Mouse (Mus musculus) bone marrow macrophage, adult 2 months (primary cell): Measurements from ENCODE around the gene Haghl. TPM values are rescaled to one million over a fixed set of nuclear protein-coding genes. Genes with fewer than 3 reads are reported as not detected.

ENCODE experiments used
- H3K27ac ChIP-seq: 2 replicates; pipeline ENCODE4 v1.5.1; 2012; ENCODE audit warnings: low read depth, low read length; ENCODE audit not compliant: insufficient read depth
- H3K4me1 ChIP-seq: 2 replicates; pipeline ENCODE4 v1.6.1; 2012; ENCODE audit warnings: low read length; ENCODE audit not compliant: control insufficient read depth, insufficient read depth
- H3K4me3 ChIP-seq: 2 replicates; pipeline ENCODE4 v1.5.1; 2012; ENCODE audit warnings: mild to moderate bottlenecking, low read length, moderate library complexity; ENCODE audit not compliant: insufficient read depth
- CTCF ChIP-seq: IDR thresholded peaks from 2 replicates; pipeline ENCODE4 v1.5.1; 2012; ENCODE audit warnings: low read depth, mild to moderate bottlenecking, low read length, moderate library complexity
- POLR2A ChIP-seq: IDR thresholded peaks from 2 replicates; pipeline ENCODE4 v1.6.1; 2012; ENCODE audit warnings: mild to moderate bottlenecking, low read depth, low read length, borderline replicate concordance
- polyA plus RNA-seq: library from polyadenylated mRNA; stranded (reverse); fragments of >200 nt; gene quantifications from 2 replicates; pipeline ENCODE4 v1.2.4, GENCODE M21; 2012; ENCODE audit not compliant: missing spikeins, insufficient read depth, insufficient read length

Gene Haghl
- polyA plus RNA-seq, 1 experiment, result 31.0 TPM

DNA sequence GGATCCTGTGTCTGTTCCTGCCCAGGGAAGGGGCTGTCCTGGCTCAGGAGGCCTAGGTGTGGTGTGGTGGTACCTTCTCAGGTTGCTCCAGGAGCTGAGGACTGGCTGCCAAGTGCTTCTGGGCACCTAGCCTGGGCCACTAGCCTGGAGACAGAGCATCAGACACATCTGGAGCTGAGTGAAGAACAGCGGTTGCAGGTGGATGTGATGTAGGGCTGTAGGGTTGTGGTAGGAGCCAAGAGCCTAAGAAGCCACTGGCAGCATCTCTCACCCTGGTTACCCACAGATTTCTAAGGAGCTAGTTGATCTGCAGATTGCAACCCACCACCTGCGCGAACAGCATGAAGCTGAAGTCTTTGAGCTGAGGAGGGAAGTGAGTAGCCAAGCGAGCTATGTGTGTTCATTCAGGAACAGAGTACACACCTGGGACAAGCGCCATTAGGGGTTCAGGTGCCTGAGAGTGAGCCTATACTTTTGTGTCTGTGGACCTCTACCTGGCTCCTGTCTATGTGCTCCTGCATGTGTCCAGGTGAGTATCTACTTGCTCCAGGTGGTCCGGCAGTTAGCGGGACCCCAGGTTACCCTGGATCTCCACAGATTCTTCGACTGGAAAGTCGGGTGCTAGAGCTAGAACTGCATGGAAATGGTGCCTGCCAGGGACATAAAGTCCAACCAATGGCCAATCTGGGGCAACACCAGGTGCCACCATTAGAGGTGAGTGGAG lies 1.5 kb upstream of the Haghl start:
- Histone ChIP-seq H3K4me3 (no peak overlapping the region), H3K4me1 (peaks cover 15% of the 10 kb centered on the region), H3K27ac (no peak overlapping the region)
- no peak for TF ChIP-seq POLR2A
- TF ChIP-seq CTCF, result no peak

- Histone ChIP-seq H3K4me1 (peaks cover 13% of the 10 kb centered on the region), H3K27ac (no peak within 1 kb of the TSS), H3K4me3 (peak within 1 kb of the TSS; percentile 68)
- TF ChIP-seq CTCF, result no peak
- no peak for TF ChIP-seq POLR2A
Observed at GRCm38 (mm10) chr17:25786280-25786679, 807 bp upstream of the Haghl start, which contains the start of gene Ccdc78. TSS of gene Ccdc78 (plus strand) at chr17:25786580.

GRCm38 (mm10) chr17:25783861-25784574 lies 1.5 kb downstream of the Haghl start:
- H3K27ac ChIP-seq, result no peak overlapping the region
- H3K4me3 ChIP-seq, result peak overlapping the region; percentile 68
- TF ChIP-seq POLR2A, result no peak
- no peak for TF ChIP-seq CTCF
- peaks cover 8% of the 10 kb centered on the region for H3K4me1 ChIP-seq

- no peak for TF ChIP-seq POLR2A
- no peak for TF ChIP-seq CTCF
- no peak overlapping the region for H3K27ac ChIP-seq
- H3K4me3 ChIP-seq, result no peak overlapping the region
- H3K4me1 ChIP-seq, result peaks cover 8% of the 10 kb centered on the region
Observed at GRCm38 (mm10) chr17:25783086-25783485, 2.4 kb downstream of the Haghl start.

DNA sequence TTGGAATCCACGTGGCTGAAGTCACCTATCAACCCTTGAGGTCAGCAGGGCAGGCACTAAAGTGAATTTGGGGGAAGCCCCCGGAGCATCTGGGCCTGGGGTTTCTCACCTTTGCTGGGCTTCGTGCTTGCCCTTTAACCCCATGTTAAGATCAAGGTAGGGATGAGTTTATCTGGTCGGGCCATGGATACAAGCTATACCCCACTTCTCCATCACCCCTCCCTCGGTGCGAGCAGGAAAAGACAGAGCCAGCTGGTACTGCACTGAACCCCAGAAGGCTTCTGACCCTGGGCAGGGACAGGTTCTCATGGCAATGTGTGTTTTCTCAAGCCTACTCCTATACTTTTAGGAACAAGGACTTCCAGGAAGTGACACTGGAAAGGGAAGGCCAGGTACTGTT lies 4.1 kb downstream of the Haghl start:
- TF ChIP-seq POLR2A, result no peak
- TF ChIP-seq CTCF, result no peak
- Histone ChIP-seq H3K4me1 (peaks cover 8% of the 10 kb centered on the region), H3K27ac (no peak overlapping the region), H3K4me3 (no peak overlapping the region)

- no peak overlapping the region for H3K4me3 ChIP-seq
- H3K4me1 ChIP-seq, result peaks cover 2% of the 10 kb centered on the region; the same call in 1 of the 2 replicates
- TF ChIP-seq POLR2A, result no peak
- TF ChIP-seq CTCF, result no peak
- no peak overlapping the region for H3K27ac ChIP-seq
Observed at GRCm38 (mm10) chr17:25777948-25778347, 7.5 kb downstream of the Haghl start.

DNA sequence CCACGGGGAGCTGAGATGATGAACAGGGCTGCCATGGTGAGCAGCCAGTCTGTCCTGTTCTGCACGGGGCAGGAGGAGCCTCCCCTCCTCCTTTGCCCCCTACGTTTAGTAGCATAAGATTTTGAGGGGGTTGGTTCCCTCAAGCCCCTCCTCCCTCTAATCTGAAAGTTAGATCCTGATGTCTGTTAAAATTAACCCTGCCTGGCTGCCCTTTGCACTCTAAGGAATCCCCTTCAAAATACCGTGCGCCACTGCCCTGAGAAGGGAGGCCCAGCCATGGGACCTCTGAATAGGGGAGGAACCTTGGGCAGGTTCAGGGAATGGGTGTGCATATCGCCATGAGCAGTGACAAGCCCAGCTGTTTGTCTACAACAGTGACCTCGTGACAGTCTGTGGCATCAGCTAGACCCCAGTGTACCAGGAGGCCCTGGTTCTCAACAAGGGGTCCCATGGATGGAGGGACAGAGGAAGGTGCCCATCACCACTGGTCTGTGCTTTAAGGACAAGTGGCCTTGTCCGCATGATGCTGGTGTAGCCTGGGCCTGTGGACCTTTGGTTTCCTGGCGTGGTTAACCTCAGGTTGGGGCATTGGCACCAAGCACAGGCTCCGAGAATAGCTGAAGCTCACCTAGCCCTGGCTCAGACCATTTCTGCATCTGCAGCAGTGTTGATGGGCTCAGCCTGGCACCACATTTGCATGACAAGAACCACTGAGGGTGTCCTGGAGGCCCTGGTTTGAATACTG lies 10.0 kb downstream of the Haghl start:
- TF ChIP-seq POLR2A (no peak), CTCF (no peak)
- H3K4me3 ChIP-seq, result no peak overlapping the region
- peaks cover 2% of the 10 kb centered on the region; the same call in 1 of the 2 replicates for H3K4me1 ChIP-seq
- H3K27ac ChIP-seq, result no peak overlapping the region

DNA sequence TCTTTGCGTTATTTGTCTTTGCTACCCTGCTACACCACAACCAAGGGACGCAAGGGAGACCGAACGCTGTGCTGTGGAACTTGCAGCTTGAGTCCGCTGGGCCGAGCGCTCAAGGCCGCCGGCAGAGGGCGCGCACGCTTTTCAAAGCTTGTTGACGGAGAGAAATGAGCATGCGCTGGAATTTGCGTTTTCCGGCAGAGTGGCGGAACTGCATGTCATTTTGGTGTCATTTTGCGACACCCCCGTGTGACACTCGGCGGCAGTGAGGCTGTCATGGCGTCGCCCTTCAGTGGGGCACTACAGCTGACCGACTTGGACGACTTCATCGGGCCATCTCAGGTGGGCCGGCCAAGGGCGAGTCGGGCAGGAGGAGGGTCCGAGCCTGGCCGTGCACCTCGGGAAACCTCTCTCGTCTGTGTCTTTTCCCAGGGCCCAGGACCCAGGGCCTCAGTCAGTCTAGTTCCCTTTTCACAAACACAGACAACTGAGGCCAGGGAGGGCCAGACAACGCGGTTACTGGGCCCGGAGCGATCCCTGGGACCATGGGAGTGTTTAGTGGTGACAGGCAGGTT lies 11.8 kb downstream of the Haghl start, which contains the start of gene Narfl:
TSS of gene Narfl (plus strand) at position 228 of the 572 bp plus-strand sequence.
- H3K4me3 ChIP-seq, result peak within 1 kb of the TSS; percentile 69
- TF ChIP-seq CTCF (peak; percentile 79), POLR2A (no peak)
- H3K27ac ChIP-seq, result no peak within 1 kb of the TSS
- H3K4me1 ChIP-seq, result peaks cover 2% of the 10 kb centered on the region; the same call in 1 of the 2 replicates

DNA sequence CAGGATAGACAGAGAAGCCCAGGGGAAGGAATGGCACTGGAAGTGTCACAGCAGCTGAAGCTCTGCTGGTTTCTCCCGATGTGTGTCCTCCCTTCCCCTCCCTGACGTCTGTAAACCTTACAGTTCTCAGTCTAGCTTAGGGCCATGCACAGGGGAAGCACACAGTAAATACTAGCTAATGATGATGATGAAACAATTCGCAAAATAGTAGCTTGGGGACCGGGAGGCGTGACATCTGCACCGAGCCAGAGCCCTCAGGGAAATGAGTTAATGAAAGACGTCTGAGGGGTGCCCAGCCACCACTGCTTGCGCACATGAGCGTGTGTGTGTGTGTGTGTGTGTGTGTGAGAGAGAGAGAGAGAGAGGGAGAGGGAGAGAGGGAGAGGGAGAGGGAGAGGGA lies 16.1 kb downstream of the Haghl start:
- no peaks in the 10 kb centered on the region for H3K4me1 ChIP-seq
- no peak overlapping the region for H3K27ac ChIP-seq
- no peak for TF ChIP-seq CTCF
- TF ChIP-seq POLR2A, result no peak
- H3K4me3 ChIP-seq, result no peak overlapping the region
